Mouse (Mus musculus): ENCODE results near the gene Ppp1r26.

Gene Ppp1r26

GRCm38 (mm10) chr2:28446515-28447314 lies at the start of gene Ppp1r26:
Ppp1r26 (plus strand) TSS chr2:28446800.
- DNase-seq (ENCODE audit: low spot score) = no peak

GRCm38 (mm10) chr2:28396928-28397327 lies 49.7 kb upstream of the Ppp1r26 start:
- DNase-seq (ENCODE audit: low spot score) = no peak

- DNase-seq (ENCODE audit: low spot score) = no peak
Observed at GRCm38 (mm10) chr2:28397417-28398119, 49.0 kb upstream of the Ppp1r26 start.

- peak; percentile 43 for DNase-seq (ENCODE audit: low spot score)
Observed at GRCm38 (mm10) chr2:28401647-28402046, 45.0 kb upstream of the Ppp1r26 start.

GRCm38 (mm10) chr2:28402128-28402527 lies 44.5 kb upstream of the Ppp1r26 start:
- DNase-seq (ENCODE audit: low spot score) = no peak

- no peak for DNase-seq (ENCODE audit: low spot score)
Observed at GRCm38 (mm10) chr2:28407796-28408195, 38.8 kb upstream of the Ppp1r26 start.

- DNase-seq (ENCODE audit: low spot score) = no peak
Observed at GRCm38 (mm10) chr2:28409144-28409543, 37.5 kb upstream of the Ppp1r26 start.

- DNase-seq (ENCODE audit: low spot score) = no peak
Observed at GRCm38 (mm10) chr2:28409566-28409965, 37.0 kb upstream of the Ppp1r26 start.

GRCm38 (mm10) chr2:28412936-28413335 lies 33.7 kb upstream of the Ppp1r26 start:
- DNase-seq (ENCODE audit: low spot score) = no peak

GRCm38 (mm10) chr2:28414116-28414756 lies 32.4 kb upstream of the Ppp1r26 start:
- no peak for DNase-seq (ENCODE audit: low spot score)

GRCm38 (mm10) chr2:28414757-28415137 lies 31.9 kb upstream of the Ppp1r26 start:
- DNase-seq (ENCODE audit: low spot score) = no peak

- no peak for DNase-seq (ENCODE audit: low spot score)
Observed at GRCm38 (mm10) chr2:28415387-28416024, 31.1 kb upstream of the Ppp1r26 start.

- no peak for DNase-seq (ENCODE audit: low spot score)
Observed at GRCm38 (mm10) chr2:28416511-28416910, 30.1 kb upstream of the Ppp1r26 start.

GRCm38 (mm10) chr2:28418034-28418433 lies 28.6 kb upstream of the Ppp1r26 start:
- peak; percentile 77 for DNase-seq (ENCODE audit: low spot score)

- peak; percentile 74 for DNase-seq (ENCODE audit: low spot score)
Observed at GRCm38 (mm10) chr2:28419898-28420297, 26.7 kb upstream of the Ppp1r26 start.

GRCm38 (mm10) chr2:28423167-28423566 lies 23.4 kb upstream of the Ppp1r26 start:
- no peak for DNase-seq (ENCODE audit: low spot score)

GRCm38 (mm10) chr2:28427226-28427625 lies 19.4 kb upstream of the Ppp1r26 start:
- DNase-seq (ENCODE audit: low spot score) = no peak

- DNase-seq (ENCODE audit: low spot score) = no peak
Observed at GRCm38 (mm10) chr2:28430846-28431245, 15.8 kb upstream of the Ppp1r26 start.

- DNase-seq (ENCODE audit: low spot score) = peak; percentile 51
Observed at GRCm38 (mm10) chr2:28432811-28433210, 13.8 kb upstream of the Ppp1r26 start.

- DNase-seq (ENCODE audit: low spot score) = no peak
Observed at GRCm38 (mm10) chr2:28433512-28433911, 13.1 kb upstream of the Ppp1r26 start.

GRCm38 (mm10) chr2:28435401-28435800 lies 11.2 kb upstream of the Ppp1r26 start:
- DNase-seq (ENCODE audit: low spot score) = no peak

- no peak for DNase-seq (ENCODE audit: low spot score)
Observed at GRCm38 (mm10) chr2:28440842-28441241, 5.8 kb upstream of the Ppp1r26 start.
